Mouse (Mus musculus) kidney, adult 11 months (tissue): ENCODE measurements around the gene Dclk3.

ENCODE experiments used
- DNase-seq: peaks from one replicate; pipeline ENCODE4 v3.0.0; 2022

The Dclk3 gene

DNA sequence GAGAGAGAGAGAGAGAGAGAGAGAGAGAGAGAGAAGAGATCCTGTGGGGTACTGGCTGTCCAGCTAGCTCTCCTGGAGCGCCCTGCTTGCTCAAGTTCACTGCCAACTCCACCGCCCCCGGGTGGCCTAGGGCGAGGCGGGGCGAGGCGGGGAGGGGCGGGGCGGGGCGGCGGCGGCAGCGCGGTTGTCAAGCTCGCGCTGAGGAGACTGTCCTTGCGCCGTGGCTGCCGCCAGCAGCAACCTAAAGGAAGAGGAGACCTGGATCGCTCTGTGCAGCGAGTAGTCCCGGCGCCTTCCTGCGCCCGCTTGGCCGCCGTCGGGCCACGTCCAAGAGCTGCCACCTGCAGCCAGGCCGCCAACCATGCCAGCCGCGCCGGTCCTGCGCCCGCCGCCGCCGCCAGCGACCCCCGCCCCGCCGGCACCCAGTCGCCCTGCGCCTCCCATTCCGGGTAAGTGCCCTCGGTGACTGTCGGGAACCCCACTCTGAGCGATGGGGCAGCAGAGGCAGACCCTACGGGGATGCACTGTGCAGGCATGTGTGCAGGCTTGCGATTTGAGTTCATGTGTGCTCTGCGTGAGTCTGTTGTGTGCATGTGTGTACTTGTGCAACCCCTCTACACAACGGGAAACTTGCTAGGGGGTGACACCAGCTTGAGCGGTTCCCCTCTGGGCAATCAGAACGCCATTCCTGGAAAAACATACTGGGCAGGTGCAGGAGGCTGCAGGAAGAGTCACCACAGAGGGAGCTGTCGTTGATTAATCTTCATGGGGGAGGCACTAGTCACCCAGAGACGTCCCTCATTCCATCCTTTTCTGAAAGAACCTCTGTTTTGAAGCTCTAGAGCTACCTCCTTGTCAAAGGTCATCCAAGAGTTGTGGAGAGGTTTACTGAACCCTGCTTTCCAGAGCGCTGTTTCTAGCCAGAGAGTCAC lies at the start of gene Dclk3:
Dclk3 (plus strand) TSS at position 178 of the 932 bp plus-strand sequence.
- peak; percentile 70 for DNase-seq

DNA sequence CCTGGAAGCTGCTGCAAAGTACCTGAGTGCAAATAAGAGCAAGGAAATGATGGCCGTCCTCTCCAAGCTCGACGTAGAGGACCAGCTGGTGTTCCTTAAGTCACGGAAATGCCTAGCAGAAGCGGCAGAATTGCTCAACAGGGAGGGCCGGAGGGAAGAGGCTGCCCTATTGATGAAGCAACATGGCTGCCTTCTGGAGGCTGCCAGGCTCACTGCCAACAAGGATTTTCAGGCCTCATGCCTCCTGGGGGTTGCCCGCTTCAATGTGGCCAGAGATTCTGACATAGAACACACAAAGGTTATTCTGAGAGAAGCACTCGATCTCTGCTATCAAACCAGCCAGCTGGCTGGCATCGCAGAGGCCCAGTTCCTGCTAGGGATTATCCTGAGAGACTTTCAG lies 48.9 kb upstream of the Dclk3 start:
- DNase-seq = no peak

DNA sequence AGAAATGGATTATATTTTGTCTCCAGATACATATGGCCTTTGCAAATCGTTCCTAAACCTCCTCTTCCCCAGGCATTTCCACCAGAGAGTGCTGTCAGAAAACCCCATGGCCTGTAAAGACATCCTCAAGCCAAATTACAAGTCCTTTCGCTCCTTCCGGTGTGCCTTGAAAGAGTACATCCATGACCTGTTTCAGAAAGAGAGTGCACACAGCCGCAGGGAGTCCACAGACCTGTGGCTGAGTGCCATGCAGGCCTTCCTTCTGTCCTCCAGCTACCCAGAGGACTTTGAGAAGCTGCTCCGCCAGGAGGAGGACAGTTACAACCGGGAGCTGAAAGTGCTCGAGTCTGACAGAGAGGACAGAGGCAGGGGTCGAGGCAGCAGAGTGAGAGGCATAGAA lies 47.8 kb upstream of the Dclk3 start:
- DNase-seq = no peak

DNA sequence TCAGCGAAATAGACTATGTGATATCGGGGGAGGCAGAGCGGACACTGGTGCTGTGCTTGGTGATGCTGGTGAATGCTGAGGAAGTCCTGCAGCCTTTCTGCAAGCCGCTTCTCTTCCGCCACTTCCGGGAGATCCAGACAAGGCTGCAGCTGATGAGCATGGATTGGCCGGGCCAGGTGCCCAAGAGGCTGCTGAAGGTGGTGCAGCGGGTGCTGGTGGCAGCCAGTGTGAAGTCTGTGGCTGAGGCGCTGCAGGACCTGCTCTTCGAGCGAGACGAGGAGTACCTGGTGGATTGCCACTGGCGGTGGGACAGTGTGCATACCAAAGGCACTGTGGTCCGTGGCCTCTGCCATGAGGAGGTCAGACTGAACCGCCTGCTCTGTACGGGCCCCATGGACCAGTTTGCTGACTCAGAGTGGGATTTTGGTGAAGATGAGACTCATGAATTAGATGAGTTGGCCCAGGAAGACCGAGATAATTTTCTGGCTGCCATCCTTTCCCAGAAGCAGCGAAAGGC lies 46.9 kb upstream of the Dclk3 start:
- no peak for DNase-seq

DNA sequence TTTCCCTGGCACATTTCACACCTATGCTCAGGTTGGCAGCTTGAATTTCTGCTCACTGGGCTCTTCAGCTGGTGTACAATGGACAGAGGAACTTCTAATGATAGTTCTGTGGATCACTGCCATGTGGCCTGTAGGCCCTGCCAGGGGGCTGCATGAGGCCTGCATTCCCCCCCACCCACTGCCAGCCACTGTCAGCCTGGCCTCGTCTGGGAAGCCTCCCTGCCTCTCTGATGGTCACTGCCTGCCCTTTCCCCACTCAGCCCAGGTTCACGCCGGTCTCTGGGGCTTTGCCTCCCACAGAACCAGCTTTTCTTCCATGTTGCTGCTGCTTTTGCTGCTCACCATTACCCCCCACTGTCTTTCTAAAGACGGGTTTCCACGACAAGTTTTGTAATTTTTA lies 43.6 kb upstream of the Dclk3 start:
- DNase-seq = no peak

DNA sequence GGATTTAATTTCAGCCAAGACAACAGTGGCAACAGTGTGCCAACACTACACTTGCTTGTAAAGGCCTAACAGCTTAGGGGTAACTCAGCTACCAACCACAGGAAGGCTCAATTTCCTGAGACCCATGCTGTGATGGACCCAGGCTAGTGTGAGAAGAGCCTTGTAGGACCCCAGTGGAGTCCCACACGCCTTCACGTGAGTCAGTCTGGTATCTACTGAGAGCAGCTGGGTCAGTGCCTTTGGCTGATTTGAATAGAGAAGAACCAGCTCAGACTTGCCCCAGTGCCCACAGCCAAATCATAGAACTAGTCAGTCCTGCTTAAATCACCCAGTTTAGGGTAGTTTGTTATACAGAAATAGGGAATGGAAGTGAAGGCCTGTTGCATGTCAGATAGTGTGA lies 40.8 kb upstream of the Dclk3 start:
- DNase-seq = no peak

DNA sequence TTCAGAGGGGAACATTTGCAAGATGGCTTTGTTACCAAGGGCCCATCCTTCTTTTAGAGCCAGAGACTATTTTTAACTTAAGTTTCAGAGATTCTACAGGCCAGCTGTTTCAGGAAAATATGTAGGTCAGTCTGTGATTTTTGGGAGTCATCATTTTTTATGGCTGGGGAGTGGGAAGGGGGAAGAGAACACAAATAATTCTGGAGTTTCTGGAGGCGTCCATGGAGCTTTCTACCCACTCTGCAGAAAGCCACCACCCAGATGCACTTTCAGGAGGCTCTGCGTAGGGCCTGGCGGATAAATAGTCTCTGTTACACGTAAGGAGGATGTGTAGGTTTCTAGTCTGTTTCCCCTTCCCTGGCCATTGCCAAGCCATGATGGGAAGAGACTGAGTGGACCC lies 38.8 kb upstream of the Dclk3 start:
- no peak for DNase-seq

DNA sequence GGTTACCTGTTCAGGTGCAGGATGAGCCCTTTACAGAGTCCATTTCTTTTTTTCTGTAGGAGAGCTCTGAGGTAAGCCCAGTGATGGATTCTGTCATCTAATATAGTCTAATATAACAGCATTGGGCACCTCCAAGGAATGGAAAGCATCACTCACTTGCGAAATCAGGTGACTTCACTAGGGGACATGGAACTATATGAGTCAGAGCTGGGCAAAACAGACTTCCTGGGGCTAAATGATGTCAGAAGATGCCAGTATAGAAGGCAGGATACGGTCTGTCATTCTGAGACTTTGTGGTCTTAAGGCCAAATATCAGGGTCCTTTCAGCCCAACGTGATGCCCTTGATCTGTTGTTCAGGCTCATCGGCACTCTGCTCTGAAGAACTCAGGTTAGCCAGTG lies 35.7 kb upstream of the Dclk3 start:
- DNase-seq = no peak

DNA sequence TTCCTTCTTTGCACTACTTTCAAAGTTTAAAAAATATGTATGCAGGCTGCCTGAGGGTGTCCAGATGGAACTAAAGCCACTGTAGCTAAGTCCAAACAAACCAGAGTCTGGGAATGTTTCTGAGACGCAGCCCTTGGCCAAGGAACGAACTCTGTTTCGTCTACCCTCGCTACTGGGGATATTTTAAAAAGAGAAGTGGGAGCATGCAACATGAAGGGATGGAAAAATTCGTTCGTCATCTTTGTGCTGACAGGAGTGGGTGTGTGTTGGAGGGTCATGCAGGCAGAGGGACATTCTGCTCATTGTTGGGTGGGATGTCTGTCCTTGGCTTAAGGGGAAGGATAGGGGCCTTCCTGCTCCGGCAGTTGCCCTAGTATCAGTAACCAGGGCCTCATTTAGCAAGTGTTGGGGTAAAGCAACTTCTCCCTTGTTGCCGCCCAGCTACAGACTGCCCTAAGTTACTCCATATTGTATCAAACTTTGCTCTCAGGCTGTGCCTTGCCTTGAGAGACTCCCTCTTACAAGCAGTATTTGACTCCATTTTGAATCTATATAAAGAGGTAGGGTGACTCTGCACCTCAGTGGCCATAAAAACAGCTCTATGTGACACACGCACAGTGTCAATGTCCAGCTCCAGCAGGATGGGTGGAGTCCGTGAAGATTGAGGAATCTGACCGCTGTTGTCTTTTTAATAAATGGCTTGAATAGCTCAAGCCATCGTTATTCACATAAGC lies 34.4 kb upstream of the Dclk3 start:
- DNase-seq = no peak

DNA sequence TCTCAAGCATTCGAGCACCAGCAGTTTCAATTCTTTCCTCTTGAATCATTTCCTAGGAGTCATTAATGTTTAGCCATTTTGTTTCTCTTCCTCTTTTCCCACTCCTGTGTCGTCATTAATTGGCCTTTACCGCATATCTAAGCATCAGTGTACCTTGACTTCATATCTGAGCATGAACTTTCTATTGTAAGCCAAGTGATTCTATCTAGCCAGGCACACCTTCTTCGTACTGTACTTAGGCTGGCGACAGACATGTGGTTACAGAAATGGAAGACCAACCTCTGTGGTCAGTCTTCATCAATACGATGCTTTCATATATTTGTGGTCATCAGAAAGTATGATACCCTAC lies 33.8 kb upstream of the Dclk3 start:
- no peak for DNase-seq

DNA sequence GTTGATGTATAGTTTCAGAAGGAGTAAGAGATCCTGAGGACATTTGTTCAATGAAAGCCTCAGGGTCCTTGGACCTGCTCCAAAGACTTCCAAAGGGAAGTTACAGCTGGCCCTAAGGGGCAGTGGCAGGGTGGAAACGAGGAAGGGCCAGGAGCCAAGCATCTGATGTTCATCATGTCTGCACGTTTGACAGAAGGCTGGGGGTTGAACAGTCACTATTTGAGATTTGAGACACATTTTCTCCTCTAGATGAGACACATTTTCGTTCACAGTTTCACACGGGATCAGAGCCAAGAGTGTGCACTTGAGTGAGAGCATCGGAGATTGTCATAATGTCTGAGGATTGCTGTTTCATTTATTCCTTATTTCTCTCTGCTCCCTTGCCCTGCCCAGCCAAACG lies 30.9 kb upstream of the Dclk3 start:
- DNase-seq = no peak

DNA sequence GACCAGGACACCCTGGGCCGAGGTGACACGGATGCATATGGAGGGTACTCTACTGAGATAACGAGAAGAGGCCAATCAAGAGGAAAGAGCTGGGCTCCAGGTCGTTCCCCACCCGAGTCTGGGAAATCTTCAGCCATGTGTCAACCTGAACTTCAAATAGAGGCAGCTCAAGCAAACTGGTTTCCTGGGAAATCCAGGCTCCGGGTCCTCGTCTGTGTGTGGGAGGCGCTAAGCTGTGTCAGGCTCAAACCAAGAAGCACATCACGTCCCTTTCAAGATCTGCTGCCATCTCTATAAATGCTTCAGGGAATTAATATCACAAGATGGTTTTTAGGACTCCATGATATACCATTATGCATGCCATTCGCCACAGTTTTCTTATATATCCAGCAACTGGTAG lies 30.5 kb upstream of the Dclk3 start:
- DNase-seq = no peak

DNA sequence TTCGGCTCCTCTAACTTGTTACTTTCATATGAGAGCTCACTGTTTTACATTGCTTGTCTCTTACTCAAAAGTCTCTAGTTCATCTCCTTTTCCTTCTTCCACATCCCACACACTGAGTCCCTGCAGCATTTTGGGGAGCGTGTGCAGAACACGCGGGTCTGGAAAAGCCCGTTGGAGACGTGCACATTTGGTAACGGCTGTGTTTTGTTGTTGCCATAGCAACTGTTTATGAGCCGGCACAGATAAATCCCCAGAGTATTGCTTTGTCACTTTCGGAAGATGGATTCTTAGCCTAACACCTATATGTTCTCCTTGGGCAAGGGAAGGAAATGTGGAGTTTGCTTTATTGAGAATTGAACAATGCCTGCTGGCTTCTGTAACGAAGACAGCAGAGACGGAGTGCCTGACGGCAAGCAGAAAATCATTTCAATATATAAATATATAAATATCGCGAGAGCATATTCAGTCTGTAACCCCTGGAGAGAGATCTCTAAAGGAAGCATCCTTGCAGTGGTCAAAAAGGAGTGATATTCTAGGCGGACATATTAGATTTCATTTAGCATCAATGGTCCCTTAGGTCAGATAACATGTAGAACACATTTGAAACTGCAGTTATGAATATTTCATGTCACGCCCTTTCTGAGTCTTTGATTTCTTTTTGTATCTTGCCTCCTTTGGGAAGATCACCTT lies 26.3 kb upstream of the Dclk3 start:
- no peak for DNase-seq

DNA sequence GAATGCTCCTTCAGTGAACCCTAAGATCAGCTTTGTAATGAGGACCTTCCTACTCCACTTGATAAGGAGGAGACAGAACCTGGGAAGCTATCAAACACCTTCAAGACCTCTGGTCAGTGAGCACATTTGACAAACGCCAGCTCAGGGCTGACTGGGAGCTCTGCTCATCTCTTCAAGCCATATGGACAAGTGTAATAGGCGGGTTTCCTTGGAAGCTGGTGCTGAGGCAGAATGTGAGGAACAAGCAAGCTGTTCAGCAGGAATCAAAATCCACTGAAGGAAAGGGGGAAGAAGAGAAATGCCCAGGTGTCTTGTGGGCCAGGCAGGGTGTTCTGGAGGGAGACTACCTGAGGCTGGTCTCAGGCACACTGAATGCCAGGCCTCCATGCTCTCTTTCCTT lies 17.0 kb upstream of the Dclk3 start:
- DNase-seq = no peak

DNA sequence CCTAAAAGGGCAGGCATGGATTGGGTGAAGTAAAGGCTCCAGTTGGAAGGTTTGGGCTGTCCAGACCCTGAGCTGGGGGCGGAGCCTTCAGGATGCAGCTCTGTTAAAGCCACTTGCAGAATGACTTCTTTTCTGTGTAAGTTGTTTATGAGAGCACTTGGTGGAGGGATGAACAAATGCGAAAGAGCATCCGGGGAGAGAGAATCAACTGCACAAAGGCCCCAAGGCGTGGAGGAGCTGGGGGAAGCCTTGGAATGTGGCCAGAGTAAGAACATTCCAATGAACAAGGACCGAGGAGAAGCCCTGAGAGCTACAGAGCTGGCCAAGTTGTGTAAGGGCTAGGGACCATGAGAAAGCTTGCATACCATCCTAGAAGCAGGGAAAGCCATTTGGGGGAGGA lies 16.3 kb upstream of the Dclk3 start:
- no peak for DNase-seq

DNA sequence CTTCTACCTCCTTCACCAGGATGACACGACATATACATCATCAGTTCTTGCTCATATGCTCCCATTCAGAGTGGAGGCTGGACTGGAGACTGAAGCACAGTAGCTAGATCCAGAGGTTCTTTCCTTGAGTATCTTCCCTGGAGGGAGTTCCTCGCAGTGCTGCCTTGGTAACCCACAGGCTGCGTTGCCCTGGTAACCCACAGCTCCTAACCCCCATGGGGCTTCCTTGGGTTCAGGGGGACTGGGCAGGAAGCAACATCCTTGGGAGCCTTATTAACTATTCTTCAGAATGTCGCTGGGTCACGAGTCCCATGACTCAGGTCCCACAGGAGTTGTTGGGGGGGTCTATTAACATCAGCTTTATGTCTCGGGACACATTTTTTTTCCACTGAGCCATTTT lies 13.8 kb upstream of the Dclk3 start:
- DNase-seq = no peak

DNA sequence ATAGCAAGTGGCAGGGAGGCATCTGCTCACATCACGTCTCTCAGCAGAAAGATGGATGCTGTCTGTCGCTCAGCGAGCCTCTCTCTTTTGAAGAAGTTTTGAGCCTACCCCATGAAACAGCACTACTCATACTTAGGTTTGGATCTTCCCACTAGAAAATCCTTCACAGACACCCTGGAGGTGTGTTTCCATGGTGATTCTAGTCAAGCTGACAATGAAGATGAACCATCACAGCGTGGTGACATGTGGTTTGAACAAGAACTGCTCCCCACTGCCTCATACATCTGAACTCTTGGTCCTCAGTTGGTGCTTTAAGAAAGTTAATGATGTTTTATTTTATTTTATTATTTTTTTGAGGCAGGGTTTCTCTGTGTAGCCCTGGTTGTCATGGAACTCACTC lies 12.9 kb upstream of the Dclk3 start:
- DNase-seq = no peak

DNA sequence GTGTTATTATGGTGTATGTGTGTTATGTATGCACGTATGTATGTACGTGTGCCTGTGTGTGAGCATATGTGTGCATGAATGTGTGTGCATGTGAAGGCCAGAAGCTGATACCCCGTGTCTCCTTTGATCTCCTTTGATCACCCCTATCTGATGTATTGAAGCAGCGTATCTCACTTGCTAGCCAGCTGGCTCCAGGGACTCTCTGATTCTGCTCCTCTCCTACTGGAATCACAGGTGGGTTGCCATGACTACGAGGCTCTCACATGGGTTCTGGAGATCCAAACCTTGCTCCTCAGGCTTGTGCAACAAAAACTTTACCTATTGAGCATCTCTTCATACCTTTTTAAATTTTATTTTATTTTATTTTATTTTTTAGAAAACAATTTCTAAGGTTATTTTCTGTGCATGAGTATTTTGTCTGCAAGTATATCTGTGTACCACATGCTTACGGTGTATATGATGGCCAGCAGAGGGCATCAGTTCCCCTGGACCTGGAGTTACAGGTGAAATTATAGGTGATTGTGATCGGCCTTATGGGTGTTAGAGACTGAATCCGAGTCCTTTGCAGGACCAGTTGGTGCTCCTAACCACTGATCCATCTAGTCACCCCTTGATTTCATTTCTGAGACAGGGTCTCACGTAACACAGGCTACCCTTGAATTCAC lies 10.9 kb upstream of the Dclk3 start:
- no peak for DNase-seq

DNA sequence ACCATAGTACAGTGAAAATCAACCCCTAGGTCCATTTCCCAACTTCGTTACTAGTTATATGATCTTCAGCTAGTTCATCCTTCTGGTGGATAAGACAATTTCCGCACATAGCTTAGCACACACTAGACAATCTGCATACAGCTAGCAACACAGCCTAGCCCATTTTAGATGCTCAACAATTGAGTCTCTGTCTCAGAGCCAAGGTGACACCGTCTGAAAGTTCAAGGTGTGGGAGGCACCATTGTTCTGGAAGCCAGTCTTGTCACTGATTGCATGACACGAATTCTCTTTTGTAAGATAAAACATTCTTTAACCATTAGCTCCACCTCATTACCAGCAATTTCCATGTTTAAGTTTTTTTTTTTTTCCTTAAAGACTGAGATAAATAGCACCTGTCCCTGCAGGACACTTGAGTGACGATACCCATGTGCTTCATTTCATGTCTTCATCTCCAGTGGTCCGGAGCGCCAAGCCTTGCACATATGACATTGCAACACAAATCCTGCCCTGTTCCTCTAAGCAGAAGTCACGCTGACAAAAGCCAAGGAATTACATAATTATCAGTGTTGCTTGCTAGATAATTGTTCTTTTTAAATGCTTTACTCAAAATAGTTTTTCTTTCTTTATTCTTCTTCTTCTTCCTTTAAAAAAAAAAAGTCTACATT lies 10.1 kb upstream of the Dclk3 start:
- no peak for DNase-seq

DNA sequence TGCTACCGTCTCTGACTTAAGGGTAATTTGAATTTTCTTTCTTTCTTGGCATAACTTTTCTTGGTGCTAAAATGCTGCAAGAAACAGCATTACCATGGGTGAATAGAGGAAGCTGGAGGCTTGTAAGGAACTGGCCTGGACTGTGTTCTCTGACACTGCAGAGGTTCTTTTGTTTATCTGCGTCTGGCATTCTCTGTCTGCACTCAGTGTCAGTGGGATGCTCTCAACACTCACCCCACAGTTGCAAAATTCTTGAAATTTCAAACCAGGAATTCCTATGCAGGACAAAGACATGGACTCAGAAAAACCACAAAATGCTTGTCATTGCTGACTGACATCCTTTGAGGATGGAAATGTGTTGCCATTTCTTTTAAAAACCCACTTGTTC lies 9.5 kb upstream of the Dclk3 start:
- no peak for DNase-seq

DNA sequence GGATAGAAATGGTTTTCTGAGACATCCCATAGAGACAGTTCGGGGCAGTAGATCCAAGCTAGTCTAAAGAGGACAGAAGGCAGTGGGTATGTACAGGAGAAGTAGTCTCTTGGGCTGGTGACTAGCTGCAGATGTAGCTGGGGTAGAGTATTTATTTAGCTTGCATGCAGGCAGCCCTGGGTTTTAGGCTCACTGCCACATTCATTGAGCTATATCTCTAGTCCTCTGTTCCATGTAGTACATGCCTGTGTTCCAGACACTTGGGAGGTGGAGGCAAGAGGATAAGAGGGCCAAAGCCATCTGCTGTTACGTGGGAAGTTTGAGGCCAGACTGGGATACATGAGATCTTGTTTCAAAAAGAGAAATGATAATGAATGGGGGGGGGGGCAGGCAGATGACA lies 3.5 kb upstream of the Dclk3 start:
- no peak for DNase-seq

DNA sequence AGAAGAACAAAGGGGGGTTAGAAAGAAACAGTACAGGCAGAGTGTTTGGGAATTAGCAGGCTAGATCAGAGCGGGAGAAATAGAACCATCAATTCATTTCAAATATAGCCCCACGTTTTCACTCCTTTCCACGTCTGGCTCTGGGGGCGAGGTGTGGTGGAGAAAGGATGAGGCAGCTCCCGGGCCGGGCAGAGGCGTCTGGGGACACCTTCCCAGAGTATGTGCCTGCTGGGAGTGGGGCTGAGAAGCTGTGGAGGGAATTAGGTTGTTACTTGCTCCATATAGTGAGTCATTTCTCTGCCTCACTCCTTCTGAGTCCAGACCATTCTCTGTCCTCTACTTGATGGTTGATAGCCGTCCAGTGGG lies 938 bp downstream of the Dclk3 start:
- DNase-seq = no peak

DNA sequence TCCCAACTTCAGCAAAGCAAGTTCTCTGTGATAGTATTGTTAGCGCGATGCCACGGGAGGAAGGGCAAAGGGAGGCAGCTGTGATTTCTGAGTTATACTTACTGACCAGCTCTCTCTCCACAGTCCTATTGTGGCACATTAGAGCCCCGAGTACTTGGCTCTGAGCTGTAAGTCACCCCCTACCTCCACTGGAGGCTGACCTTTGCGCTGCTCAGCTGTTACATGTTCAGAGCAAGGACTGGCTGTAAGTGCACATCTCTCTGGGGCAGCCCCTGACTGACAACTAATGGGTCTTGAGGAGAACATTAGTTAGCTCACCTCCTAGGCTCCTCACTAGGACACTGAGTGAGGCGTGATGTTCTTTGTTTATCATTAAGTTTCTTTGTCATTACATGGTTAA lies 1.6 kb downstream of the Dclk3 start:
- DNase-seq = peak; percentile 84
